Mouse (Mus musculus) embryonic fibroblast, embryonic 13.5 days (primary cell): ENCODE data around the gene Dpp10.

Source experiments
- CTCF ChIP-seq: IDR thresholded peaks from 2 replicates; pipeline ENCODE4 v1.5.1; 2011; ENCODE audit warnings: mild to moderate bottlenecking, control low read depth, low read length, moderate library complexity, borderline replicate concordance; ENCODE audit not compliant: insufficient read depth
- POLR2A ChIP-seq: IDR thresholded peaks from 2 replicates; pipeline ENCODE4 v1.6.1; 2011; ENCODE audit warnings: low read depth, mild to moderate bottlenecking, control low read depth, low read length, moderate library complexity

DNA sequence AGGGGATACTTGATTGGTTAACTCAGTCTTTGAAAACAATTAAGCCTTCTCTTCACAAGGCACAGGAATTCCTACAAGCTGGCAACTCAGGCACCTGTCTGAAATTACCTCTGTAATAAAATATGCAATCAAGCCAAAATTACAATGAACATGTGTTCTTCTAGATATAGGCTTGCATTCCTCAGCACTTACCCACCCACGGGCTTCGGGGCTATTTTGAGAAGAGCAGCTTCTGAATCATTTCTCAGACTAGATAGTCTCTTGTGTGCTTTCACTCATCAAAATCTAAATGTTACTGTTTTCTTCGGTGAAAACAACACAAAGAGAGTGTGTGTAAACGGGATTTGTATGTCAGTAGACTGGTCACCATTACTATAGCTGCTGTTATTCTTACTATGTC is 144.1 kb downstream of the Dpp10 start:
- TF ChIP-seq POLR2A (no peak), CTCF (no peak)
